Mouse (Mus musculus): ENCODE results near the gene Ptprt.

Ptprt gene

DNA sequence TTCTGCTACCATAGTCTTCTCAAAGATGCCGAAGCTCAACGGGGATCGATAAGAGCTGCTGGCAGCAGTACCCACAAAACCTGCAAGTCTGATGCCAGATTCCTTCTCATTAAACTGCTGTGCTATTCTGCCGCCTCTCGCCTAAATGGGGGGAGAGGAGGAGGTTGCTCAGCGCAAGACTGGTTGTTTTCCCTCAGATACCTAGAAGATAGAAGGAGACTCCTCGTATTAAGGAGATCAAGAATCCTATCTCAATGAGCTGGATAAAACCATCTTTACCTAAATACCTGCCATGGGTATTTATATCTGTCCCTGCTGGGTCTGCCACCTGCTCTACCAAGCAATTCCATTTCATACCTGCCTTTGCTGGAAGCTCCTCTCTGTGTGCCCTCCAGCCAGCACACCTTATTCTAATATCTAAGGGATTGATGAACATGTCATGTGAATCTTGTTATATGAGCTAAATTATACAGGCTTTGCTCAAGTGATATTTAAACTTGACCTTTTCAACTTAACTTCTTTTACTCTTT is 954.5 kb downstream of the Ptprt start:
- peak; percentile 50 for DNase-seq (ENCODE audit: low read depth, low spot score)

DNA sequence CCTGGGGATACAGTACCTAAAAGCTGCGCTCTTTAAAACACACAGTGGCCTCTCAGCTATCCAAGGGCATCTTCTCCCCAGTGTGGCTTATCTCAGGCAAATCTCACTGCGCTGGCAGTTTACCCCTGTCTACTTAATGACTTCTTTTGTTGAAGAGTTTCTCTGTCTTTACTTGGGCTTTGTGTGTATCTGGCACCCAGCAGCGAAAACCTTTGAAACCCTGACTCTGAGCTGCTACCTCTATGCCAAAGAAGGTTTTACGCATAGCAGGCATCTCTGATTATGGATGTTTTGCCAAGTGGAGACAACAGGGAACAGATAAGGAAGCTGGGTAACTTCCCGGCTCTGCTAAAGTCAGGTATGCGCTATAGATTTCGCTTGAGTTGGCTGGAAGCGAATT is 956.1 kb downstream of the Ptprt start:
- peak; percentile 29 for DNase-seq (ENCODE audit: low read depth, low spot score)

DNA sequence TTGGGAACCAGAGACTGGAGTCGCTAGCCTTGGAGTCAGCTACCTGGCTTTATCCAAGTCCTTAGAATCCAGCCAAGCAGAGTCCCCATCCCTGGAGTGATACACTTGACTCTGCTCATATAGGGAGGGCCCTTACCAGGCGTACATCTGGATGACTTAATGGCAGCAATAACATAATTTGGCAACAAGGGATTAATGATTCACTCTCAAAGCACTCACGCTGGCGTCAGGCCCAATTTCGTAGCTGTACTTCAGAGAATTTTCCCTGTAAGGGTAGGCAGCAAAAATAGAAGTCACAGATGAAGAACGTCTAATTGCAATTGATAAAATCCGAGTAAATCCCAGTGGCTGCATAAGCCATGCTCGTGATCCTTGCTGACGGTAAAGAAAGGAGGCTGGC is 956.5 kb downstream of the Ptprt start:
- peak; percentile 54 for DNase-seq (ENCODE audit: low read depth, low spot score)

DNA sequence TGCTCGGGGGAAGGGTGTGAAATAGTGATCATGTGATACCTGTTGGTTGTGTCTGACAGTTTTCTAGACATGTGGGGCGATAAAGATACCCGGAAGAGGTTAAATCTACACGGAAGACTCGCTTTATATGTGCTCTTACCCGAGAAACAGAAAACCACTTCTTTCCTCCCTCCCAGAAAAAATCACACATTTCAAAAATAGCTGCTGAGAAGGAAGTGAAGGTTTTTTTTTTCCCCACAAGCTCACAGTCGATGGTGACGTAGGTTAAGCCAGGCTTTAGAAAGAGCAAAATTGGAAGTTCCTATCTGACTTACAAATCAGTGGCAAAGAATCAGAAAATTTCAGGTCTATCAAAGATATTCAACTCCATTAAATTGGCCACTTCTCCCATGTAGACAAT is 965.1 kb downstream of the Ptprt start:
- DNase-seq (ENCODE audit: low read depth, low spot score), result peak; percentile 56

DNA sequence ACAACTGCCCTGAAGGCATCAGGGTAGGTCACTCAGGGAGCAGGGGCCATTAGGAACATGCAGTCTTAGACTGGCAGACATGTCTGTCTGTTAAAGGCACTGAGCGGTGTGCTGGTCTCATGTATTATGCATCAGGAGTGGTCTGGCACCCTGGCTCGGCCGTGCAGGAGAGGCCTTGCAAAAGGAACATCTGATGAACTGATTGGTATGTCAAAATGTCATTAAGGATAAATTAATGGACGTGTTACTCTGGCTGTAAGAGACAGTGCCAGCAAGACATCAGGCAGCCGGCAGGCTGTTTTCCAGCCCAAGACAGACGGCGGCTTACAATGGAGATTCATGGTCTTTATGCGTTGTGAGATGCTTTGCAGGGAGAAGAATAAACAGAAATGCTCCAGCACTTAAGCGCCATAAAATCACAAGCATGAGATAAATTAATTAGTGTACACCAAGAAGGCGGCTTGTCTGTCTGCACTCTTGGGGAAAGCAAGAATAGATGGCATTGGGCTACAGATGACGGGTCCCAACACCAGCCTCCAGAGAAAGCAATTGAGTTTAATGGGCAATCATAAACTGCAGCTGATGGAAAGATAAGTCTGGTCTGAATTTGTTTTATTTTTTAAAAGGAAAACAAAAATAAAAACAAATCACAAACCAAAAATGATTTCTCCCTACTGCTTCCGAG is 992.5 kb downstream of the Ptprt start:
- DNase-seq (ENCODE audit: low read depth, low spot score), result no peak

DNA sequence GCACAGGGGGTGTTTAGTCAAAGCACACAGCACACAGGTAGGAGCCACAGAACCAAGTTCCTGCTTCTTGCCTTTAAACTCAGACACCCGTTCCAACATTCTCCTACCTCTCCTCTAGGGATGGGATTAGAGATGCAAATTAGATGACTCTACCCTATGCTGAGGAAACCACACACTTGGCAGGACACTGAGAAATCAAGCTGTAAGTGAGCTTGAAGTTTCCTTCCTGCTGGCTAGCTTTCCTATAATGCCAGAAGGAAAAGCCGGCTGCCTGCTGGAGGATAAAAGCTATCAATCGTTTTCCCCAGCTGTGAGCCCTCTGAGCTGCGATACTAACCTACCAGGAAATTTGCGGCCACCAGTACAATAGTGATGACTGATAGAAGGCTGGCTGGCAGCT is 999.0 kb downstream of the Ptprt start:
- DNase-seq (ENCODE audit: low read depth, low spot score), result peak; percentile 78

DNA sequence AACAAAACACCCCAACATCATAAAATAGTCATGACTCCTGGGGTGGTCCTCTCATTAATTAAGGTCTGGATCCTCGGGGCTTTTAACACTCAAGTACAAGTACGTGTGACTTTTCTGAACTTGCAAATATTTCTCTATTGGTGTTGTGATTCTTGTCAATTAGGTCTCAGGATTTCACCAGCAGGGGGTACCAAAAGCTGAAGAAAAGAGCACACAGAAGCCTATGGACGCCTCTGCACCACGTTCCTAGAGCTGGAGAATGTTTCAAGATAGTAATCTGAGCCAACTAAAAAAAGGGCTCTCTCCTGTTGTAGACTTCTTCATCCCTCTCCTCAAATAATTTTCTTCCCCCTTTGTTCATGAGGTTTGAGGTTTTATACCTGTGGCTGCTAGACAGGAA is 1000.1 kb downstream of the Ptprt start:
- peak; percentile 80 for DNase-seq (ENCODE audit: low read depth, low spot score)

DNA sequence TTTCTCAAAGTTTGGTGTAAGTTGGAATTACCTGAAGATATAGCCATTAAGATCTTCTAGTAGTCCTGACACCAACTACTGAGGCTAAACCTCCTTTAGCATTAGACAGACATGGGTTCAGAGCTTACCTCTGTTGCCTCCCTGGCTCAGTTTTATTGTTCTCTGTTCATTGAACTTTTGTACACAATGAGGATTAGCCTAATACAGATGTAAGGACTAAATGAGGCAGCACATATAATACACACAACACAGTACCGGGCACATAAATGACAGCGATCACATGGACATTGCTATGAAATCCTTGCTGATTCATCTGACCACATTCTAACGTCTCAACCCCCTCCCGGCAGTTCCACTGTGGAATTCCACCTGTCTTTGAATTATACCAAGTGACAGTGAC is 1003.9 kb downstream of the Ptprt start:
- DNase-seq (ENCODE audit: low read depth, low spot score), result no peak

DNA sequence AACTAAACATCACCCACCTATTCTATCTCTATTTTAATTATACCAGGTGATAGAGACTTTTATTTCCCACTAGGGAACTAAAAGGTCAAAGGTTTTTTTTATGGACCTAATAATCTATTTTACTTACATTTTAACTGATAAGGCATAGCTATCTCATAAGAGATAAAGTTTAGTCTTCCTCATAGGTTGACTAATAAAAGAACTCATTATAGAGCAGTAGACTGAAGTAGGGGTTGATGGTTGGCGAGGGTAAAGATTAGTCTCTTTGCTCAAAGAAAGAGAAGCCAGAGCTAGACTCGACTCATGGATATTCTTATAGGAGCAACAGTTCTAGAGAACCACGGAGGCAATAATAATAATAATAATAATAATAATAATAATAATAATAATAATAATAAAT is 1004.3 kb downstream of the Ptprt start:
- no peak for DNase-seq (ENCODE audit: low read depth, low spot score)

DNA sequence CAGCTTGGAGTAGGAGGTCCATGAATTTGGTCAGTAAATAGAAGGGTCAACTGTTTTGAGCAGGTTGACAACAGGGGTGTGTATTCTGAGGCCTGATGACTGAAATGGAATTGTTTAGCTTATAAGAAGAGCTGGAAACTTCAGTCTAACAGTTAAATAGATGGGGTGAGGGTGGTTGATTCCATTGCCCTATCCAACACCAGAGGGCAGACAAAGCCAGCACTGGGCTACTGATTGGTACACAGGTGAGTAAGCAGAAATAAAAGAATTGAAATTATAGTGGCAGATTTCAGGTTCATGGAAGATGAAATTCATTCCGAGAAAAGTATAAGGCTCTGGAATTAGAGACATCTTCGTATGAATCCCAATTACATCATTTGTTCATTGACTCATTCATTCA is 1020.1 kb downstream of the Ptprt start:
- peak; percentile 30 for DNase-seq (ENCODE audit: low read depth, low spot score)

DNA sequence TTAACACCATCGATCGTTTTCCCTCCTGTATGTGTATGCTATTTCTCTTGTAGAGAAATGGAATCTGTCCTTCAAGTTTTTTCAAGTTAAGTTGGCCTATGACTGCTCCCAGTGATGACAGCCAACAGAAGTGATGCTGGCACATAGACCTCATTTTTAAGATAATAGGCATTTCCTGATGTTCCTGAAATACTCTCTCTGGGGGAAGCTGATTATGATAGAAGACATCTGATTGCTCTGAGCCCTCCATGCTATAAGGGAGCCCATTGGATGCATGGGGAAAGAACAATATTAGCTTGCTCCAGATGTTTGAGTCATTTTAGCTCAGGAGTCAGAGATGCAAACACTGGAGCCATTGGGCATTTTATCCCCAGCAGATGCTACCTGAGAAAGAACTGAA is 1026.9 kb downstream of the Ptprt start:
- no peak for DNase-seq (ENCODE audit: low read depth, low spot score)

DNA sequence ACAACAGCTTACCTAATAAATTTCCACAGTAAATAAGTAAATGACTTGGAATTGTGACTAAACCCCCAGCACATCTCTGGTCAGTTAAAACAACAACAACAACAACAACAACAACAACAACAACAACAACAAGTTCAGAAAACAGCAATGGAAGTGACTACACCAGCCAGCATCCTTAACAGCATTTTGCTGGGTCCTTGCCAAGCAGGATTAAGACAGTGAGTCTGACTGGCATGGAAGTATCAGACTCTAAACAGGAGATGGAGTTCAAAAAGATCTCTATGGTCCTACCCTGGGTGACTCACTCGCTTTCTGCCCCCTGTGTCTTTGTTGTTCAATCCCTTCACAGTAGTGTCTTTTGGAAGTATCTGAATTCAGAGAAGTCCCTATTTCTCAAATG is 1035.1 kb downstream of the Ptprt start:
- no peak for DNase-seq (ENCODE audit: low read depth, low spot score)

DNA sequence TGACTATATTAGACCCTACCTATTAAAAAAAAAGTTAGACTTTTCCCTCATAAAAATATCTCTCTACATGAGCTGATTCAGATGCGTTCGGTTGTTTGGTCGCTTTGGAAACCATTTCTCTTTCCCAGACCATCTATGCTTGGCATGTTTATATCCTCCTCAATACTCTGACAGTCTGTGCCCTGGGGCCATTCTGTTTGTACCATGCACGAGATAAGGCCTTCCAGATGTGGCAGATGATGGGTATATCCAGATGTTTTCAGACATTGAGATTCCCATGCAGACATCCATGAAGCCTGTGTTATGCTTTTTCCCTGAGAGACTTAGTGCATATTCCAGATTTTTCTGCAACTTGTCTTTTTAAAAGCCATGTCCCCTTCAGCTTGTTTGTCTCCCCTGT is 1052.5 kb downstream of the Ptprt start:
- no peak for DNase-seq (ENCODE audit: low read depth, low spot score)

DNA sequence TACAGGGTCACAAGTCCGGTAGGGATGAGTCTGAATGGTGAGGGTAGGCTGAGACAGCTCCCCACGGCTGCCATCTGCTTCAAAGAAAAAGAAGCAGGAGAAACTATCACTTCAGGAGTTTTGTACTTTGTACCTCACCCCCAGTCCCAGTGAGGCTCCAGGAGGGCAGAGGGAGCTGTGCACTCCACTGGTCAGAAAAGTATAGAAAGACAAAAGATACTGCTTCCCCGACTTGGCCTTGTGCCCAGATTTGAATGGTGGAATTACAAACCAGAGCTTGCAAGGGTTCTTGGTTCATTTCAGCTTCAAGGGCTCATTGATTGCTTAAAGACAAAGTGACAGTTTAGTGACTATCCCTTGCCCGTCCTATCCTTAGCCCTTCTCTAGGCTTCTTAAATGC is 1053.6 kb downstream of the Ptprt start:
- no peak for DNase-seq (ENCODE audit: low read depth, low spot score)

DNA sequence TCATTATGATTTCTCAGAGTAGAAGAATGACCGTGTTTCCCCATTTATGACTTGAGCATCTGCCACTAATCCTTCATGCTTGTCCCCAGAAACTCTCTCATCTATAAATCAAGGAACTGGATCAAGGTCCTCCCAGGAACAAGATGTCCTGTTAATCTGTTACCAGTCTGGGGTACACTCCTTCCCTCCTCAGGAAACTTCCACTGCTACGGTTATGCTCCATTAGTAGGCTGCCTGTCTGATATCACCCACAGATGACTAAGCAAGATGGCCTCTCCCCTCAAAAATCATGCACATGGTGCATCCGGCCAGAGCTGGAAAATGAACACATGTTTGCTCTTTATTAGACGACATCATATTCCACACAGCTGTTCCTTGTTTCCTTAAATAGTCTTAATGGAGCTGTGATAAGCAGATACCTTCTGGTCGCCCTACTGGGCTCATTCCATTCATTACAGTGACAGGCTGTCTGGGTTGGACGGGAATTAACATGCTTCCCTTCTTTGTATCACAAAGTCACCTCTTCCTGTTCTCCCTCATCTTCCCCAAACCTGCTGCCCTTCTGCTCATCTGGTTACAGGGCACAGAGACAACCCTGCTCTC is 1060.6 kb downstream of the Ptprt start:
- DNase-seq (ENCODE audit: low read depth, low spot score), result peak; percentile 15

DNA sequence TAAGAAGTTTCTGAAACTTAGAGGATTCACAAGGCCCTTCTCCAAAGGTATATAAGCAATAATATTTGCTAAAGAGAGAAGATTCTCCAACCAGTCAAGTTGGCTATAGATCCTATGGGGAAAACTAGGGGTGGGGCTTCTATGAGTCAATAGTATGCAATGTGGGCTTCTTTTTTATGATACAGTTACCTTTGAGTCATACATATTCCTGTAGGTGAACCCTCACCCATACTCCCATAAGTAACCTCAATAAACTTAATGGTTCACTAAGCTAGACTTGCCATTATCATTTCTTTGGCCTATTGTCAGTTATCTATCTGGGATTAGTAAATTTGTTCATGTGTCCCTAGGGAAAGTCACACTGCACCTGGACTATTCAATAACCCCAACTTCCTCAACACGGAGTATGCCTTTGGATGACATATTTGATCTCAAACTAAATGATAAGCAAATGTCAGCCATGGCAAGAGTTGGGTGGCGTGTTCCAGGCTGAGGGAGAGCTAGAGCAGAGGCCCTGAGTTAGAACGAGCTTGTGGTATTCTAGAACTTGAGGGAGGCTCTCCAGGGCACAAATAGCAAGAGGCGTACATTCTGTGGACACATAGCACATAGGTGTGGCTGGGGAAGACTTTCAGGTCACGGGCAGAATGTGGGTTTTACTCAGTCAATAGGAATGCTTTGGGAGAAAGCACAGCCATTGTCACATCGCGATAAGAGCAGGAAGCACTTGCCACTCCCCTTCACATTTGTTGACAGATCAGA is 1067.4 kb downstream of the Ptprt start:
- DNase-seq (ENCODE audit: low read depth, low spot score), result no peak

DNA sequence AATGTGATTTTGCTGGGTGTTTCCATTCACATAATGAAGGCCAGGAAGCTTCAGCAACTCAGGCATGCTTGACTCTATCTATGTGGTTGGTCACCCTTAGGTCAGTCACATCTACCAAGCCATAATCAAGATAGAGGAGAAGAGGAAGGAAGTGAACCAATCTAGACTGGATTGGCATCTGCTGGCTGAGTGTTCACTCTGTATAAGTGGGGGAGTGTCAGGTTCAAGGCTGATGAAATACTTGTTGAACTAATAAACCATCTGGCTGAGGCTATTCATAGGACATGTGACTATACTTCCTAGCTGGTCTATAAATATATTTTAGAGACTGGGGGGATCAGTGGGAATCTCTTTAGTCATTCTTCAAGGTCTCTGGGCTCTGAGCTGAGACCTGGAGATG is 1086.5 kb downstream of the Ptprt start:
- DNase-seq (ENCODE audit: low read depth, low spot score), result no peak

DNA sequence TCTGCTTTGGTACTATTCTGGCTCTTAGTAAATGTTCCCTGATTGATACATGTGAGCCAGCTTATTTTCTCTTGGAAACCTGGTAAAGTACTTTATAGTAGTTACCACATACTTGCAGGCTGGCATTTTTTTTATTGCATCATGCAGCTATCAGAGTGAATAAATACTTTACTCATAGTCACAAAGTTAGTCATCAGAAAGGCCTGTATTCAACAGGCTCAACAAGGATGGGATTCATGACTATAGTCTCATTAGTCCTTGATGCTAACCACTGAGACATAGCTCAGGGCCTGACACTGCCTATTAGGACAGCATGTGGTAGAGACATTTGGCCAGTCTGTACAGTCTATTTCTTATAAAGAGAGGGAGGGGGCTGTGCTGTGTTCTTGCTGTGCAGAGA is 1088.7 kb downstream of the Ptprt start:
- no peak for DNase-seq (ENCODE audit: low read depth, low spot score)

DNA sequence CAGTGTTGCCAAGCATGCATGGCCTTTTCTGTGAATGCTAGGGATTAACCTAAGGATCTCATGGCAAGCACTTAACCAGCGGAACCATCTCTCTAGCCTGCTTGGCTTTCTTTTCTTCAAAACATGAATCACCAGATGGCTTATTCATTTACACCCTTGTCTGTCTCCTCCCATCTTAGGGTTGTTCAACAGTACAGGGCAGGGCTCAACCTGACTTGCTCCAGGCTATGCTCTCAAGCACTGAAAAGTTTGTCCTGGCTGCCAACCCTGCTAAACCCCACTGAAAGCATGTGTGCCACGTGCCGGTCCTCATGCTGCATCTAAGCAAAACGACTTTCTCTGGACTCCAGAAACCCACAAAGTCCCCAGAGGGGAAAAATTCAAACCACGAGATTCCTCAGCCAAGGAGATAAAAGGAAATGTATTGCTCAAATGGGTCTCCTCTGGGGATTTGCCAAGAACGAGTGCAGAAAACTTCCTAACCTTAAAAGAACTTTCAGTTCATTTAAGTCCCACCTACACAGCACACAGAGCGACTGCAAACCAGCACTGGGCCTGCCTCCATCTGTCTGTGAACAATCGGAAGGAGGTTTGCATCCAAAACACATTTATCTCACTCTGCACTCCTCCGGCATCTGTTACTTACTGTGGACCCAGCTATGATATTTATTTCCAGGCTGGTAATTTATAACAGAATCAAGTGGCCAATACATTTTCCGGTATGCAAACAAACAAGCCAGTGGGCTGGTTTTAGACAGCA is 1090.5 kb downstream of the Ptprt start:
- peak; percentile 77 for DNase-seq (ENCODE audit: low read depth, low spot score)

DNA sequence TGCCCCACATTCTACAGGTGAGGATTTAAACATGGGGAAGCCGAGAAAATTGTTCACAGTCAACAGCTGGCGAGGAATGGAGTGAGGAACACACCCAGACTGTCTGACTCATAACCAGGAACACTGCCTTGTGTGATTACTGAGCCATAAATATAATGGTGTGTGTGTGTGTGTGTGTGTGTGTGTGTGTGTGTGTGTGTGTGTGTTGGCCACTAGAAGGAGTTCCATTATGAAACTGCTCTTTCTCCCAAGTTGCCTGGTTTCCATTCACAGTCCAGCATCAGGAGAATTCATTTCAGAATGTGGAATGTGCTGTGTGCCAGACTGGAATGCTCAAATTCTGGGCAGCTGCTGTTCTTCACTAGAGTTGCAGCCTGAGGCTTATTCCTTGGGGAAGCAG is 1099.4 kb downstream of the Ptprt start:
- DNase-seq (ENCODE audit: low read depth, low spot score), result peak; percentile 70

DNA sequence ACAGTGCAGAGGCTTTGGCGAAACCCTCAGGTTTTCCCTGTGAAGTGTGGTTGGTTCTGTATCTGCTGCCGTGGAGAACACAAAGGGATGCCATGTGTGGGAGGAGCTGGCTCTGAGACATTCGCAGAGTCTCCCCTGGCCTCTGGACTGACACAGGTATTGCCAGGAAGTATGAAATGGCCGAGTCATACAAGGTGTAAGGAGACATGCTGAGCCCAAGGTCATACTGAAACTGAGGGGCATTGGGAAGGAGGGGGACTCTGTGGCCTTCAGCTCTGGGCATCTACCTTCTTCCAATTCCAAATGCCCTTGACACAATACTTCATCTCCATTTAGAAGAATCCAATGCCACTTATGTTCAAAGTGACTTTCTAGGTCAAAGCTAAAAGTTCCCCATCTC is 1103.1 kb downstream of the Ptprt start:
- DNase-seq (ENCODE audit: low read depth, low spot score), result no peak

DNA sequence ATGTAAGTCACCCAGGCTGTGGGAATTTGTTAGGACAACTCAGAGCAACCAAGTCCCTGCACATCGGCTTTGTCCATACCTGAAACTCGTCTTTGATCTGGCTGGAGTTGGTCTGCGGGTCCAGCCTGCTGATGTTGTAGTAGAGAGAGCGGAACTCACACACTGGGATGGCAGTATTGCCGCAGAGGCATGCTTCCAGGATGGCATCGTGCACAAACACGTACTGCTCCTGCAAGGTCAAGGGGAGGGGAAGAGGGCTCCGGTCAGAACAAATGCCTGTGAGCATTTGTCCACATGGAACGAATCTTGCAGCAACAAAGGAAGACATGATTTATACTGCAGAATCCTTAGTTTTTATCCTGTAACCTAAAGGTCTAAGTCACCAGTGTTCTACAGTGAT is 1107.3 kb downstream of the Ptprt start:
- no peak for DNase-seq (ENCODE audit: low read depth, low spot score)

Data from brain, adult 2 months (tissue).